Mouse (Mus musculus) c-Kit-positive CD71-positive TER-119-positive erythroid progenitor cells, embryonic 14.5 days (primary cell): ENCODE measurements around the gene Bend5.

Source experiments
- DNase-seq: peaks from one replicate; pipeline ENCODE4 v3.0.0-alpha.2; 2013; ENCODE audit warnings: low spot score

Gene Bend5

DNA sequence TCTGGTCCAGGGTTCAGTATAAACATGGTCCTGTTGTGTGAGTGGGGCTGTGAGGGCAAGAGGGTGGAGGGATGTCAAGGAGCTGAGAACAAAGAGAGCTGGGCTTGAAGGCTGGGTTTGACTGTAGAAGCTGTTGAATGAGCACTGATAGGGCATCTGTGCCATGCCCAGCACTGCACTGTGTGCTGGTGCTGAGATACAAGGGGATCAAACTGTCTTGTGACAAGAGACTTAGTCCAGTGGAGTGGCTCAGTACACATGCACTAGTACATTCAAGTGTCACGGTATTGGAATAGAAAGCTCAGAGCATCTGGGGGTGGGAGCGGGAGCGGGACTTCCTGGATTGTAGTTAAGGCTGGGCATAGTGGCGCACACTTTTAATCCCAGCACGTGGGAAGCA, 71.4 kb downstream of the Bend5 start:
- no peak for DNase-seq

DNA sequence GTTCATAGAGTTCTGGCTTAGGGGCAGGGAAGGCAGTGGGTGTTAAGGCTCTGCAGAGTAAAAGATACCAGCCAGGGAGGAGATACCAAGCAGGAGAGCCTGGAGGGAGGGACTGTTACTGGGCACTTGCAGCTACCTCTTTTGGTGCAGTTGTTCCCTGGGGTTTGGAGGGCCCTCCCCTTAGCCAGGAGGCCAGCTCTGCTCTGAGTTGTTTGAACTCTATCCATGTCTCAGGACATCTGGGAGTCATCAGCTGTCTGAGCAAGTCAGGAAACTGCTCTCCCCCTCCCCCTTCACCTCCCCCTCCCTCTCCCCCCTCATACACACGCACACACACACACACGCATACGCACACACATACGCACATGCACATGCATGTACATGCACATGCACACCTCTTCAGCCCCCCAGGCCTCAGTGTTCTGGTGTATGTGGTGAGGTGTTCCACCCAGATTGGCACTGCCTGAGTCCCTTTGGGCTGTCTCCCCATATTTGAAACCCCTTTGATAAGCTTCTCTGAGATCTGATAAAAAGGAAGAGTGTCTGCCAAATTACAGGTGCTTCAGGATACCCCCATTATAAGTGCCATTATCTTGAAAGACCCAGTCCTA, 72.5 kb downstream of the Bend5 start:
- no peak for DNase-seq

DNA sequence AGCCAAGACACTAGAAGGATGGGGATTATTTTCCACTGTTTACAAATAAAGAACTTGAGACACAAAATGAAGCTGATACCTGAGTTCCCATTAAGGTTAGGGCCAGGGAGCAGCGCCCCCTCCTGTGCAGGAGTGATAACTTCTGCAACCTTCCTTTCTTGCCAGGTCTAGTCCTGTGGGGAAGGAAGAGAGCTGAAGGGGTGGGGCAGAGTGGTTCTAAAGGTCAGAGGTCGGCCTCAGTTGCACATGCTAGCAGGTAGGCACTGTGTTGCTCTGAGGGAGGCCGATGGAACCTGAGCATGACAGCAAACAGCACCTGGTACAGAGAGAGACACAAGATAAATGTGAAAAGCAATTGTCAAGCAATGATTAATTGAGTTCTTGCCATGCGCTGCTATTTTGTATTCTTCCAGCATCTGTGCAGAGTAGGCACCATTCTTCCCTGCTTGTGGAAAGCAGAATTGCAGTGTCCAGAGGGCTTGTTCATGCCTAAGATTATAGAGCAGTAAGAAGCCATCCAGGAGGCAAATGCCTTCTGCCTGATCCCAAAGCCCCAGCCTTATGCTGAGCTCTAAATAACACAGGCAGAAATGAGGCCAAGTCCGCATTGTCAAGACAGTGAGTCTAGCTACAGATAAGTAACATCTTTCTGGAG, 79.1 kb downstream of the Bend5 start:
- no peak for DNase-seq

DNA sequence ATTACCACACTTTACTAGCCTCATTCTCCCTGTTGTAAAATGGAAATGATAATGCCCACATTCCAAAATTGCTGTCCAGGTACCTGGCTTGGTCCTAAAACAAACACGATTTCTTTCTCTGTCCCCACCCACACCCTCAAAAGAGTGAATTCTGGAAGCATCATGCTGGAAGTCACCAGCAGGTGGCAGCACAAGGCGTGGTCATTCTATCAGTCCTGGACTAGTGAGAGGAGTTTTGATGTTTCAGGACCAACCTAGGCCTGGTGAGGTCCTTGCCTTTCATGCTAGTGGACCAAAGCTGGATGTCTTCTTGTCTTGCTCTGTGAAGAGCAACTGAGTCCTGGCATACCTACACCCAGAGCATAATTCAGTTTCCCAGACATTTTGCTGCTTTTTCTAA, 81.1 kb downstream of the Bend5 start:
- DNase-seq = peak; percentile 71

DNA sequence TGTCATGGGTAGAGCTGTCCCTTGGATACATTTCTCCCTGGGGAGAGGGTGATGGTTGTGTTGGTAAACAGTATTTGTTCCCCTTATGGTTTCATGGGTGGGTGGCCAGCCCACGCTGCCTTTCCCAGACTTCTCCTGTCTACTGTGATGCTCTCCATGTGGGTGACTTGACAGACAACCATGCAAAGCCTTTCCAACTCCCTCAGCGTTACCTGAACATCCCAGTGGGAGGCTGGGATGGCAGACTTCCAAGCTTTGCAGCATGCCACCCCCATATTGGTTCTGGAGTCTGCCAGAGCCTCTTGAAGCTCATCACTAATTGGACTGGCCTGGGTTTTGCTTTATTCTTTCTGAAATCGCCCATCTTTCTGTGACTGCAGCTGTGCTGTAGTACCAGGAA, 83.9 kb downstream of the Bend5 start:
- DNase-seq = no peak

DNA sequence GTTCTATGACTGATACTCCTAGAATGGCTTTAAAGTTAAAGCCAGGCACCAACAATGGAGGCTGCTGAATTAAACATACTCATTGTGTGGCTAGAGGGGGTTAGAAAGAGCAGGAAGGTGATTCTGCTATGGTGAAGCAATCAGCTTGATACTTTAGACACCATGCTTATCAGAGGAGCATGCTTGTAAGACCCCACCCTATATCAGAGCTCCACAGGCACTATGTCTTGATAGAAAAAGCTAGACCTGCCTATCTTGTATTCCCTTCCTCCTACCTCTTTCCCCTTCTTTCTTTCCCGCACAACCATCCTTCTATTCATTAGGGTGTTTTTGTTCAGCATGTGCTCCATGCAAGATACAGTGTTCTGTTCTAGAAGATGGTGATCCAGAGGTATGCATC, 86.6 kb downstream of the Bend5 start:
- peak; percentile 44 for DNase-seq

DNA sequence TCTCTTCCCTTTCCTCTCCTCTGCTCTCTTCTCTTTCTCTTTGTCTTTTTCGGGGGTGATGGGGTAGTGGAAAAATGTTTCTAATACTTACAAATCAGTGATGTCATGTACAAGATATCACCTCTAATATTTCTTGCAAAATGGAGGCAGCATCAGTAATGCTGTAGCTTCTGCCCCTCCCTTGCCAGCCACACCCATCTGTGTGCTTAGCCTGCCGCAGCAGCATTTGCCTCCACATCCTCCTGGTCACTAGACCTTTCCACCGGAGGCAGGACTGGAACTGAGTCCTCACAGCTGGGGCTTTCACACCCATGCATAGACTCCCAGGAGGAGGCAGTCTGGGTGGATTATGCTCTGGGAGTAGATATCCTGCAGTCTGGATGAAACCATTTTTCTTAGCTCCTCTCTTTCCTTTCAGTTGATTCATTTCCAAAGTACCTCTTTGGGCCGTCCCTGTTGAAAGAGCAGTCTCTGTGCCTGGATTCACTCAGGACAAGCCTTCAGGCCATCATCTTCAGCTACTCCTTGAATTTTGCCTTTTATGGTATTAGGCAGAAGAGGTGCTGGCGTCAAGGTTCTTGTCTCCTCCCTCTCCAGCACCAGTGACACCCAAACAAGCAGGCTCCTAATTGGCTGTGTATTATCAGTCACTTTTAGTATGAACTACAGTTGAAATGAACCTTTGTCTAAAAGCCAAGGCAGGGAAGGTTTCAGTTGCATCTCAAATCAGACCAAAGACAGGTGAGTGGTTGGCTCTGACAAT, 88.3 kb downstream of the Bend5 start:
- peak; percentile 48 for DNase-seq

DNA sequence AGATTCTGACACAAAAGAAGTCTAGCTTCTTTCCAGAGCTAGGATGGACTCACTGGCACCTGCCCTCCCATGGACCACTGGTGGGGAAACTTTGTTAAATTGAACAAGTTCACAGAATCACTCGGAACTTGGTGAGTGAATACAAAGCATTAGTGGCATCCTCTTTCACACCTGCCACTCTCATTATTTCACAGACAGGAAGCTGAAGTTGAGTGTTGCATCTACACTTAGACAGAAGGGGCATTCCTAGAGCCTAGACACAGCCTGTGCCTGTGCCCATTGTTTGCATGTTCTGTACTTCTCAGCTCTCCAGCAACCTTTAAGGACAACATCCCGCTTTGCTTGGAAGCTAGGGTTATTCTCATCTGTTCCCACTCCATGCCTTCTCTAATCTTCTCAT, 90.1 kb downstream of the Bend5 start:
- no peak for DNase-seq
